Mouse (Mus musculus) ES-E14 (cell line): ENCODE measurements at regions not wholly inside any gene's neighbourhood (a gene's known extent, or its start where the extent isn't known, plus 50 kb on each side); places are given as distances from the start of the nearest gene placed in this dataset.

ENCODE experiments used
- DNase-seq: peaks from one replicate; pipeline ENCODE4 v3.0.0-alpha.2; 2013; ENCODE audit warnings: low read depth, low spot score
- H3K27ac ChIP-seq: 2 replicates; pipeline ENCODE4 v1.5.1; 2012; ENCODE audit warnings: low read depth, mild to moderate bottlenecking, low read length, moderate library complexity, mixed read lengths; ENCODE audit not compliant: poor library complexity, insufficient read depth, severe bottlenecking
- H3K36me3 ChIP-seq: 2 replicates; pipeline ENCODE4 v1.6.1; 2012; ENCODE audit warnings: mild to moderate bottlenecking, low read length, moderate library complexity, mixed read lengths; ENCODE audit not compliant: control insufficient read depth, poor library complexity, insufficient read depth, severe bottlenecking
- H3K4me1 ChIP-seq, 2 experiments: fragments of 150-350 bp in 1 of 2; sonication (generic) in 1 of 2; 2 replicates each; pipeline ENCODE4 v1.6.1; 2012; ENCODE audit warnings: low read length in 2 of 2, mild to moderate bottlenecking in 1 of 2, mixed read lengths in 1 of 2; ENCODE audit not compliant: control insufficient read depth in 2 of 2, insufficient read depth in 2 of 2, poor library complexity in 1 of 2
- H3K4me3 ChIP-seq, 2 experiments: fragments of 150-350 bp in 1 of 2; sonication (generic) in 1 of 2; 2 replicates each; pipeline ENCODE4 v1.5.1; 2012; ENCODE audit warnings: low read length in 2 of 2, low read depth in 1 of 2, mild to moderate bottlenecking in 1 of 2, mixed read lengths in 1 of 2; ENCODE audit not compliant: insufficient read depth in 1 of 2, poor library complexity in 1 of 2, severe bottlenecking in 1 of 2
- H3K9ac ChIP-seq: 2 replicates; pipeline ENCODE4 v1.6.1; 2012; ENCODE audit warnings: low read depth, mild to moderate bottlenecking, low read length, mixed read lengths; ENCODE audit not compliant: poor library complexity, insufficient read depth, severe bottlenecking
- H3K9me3 ChIP-seq: fragments of 150-350 bp; sonication (generic); 2 replicates; pipeline ENCODE4 v1.6.1; 2012; ENCODE audit warnings: low read depth, mild to moderate bottlenecking, low read length; ENCODE audit not compliant: control insufficient read depth, insufficient read depth
- CHD2 ChIP-seq: IDR thresholded peaks from 2 replicates; pipeline ENCODE4 v1.6.1; 2014; ENCODE audit warnings: mild to moderate bottlenecking, low read depth, low read length, inconsistent platforms
- HCFC1 ChIP-seq: IDR thresholded peaks from 2 replicates; pipeline ENCODE4 v1.6.1; 2012; ENCODE audit warnings: low read length, inconsistent platforms, borderline replicate concordance; ENCODE audit not compliant: insufficient read depth
- MAFK ChIP-seq: IDR thresholded peaks from 2 replicates; pipeline ENCODE4 v1.6.1; 2014; ENCODE audit warnings: mild to moderate bottlenecking, low read depth, low read length, inconsistent platforms; ENCODE audit not compliant: insufficient read depth
- ZC3H11A ChIP-seq: IDR thresholded peaks from 2 replicates; pipeline ENCODE4 v1.6.1; 2012; ENCODE audit warnings: low read depth, mild to moderate bottlenecking, inconsistent platforms, low read length, borderline replicate concordance
- ZNF384 ChIP-seq: IDR thresholded peaks from 2 replicates; pipeline ENCODE4 v1.6.1; 2012; ENCODE audit warnings: low read depth, low read length, inconsistent platforms
- in situ Hi-C, 2 experiments: fragments of 600-800 bp; cut with MboI; formaldehyde crosslinking; loops; one replicate each; pipeline ENCODE4 v1.15.1; 2025; ENCODE audit warnings: low sequenced_read_pairs in 2 of 2, inconsistent platforms in 1 of 2; ENCODE audit not compliant: unreplicated experiment in 2 of 2

DNA sequence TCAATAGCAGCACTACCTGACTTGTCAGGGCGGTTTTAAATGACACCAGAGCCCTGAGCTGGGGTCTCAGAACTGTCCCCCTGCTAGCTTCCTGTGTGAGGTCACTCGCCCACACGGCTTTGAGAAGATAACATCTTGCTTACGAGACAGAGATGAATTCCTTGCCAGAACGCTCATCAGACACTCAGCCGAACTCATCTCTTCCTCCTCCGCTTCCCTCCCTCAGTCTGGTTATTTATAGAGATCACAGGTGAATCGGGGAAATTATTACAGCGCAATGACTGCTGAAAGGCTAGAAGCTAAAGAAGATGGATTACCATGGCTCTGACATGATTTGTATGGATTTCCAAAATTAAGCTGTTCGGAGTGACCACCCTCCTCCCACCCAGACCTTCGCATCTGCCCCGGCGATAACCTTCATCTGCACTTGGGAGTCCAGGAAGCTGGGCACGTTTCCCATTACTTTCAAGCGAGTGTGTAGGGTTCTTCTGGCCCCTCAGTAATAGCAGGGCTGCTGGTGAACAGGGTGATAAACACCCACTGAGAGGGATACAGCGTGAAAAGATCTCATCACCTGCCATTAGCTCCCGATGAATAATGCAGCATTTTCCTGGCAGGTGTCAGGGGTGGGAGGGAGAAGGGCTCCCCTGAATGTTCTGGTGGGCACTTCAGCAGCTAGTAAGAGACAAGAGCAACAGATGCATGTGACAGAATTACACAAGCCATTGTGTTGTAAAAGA is 430.4 kb downstream of the Psat1 start:
- Histone ChIP-seq H3K36me3 (no peaks in the 10 kb centered on the region), H3K9me3 (no peaks in the 10 kb centered on the region), H3K9ac (no peak overlapping the region), H3K4me3 (no peak overlapping the region), H3K4me1 (peaks cover 0 to 7% of the 10 kb centered on the region in 2 experiments; a peak in 2 of 4 replicates), H3K27ac (no peak overlapping the region)
- in situ Hi-C loops: no loop called here
- no peak for TF ChIP-seq MAFK
- no peak for TF ChIP-seq HCFC1
- TF ChIP-seq CHD2: no peak
- no peak for TF ChIP-seq ZC3H11A
- no peak for TF ChIP-seq ZNF384
- no peak for DNase-seq

DNA sequence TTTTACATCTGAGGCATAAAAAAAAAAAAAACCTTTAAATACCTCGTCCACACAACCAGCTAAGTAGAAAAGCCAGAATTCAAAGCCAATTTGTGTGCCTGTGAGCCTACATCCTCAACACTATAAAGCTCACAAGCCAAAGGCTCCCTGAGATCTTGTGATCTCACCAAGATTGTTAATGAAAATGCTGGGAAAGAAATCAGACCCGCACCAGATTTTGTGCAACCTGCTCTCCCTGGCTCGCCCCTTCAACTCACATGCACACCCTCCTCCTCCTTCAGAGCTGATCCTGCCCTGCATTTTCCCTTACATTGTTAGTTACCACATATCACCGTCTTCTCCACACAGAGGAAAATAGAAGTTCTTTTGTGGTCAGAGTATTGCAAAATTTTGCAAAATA is 433.9 kb downstream of the Psat1 start:
- no peak for TF ChIP-seq ZC3H11A
- TF ChIP-seq CHD2: no peak
- TF ChIP-seq HCFC1: no peak
- TF ChIP-seq MAFK: no peak
- no peak for TF ChIP-seq ZNF384
- Histone ChIP-seq H3K36me3 (no peaks in the 10 kb centered on the region), H3K4me3 (no peak overlapping the region), H3K4me1 (peaks cover 0 to 7% of the 10 kb centered on the region in 2 experiments; a peak in 2 of 4 replicates), H3K9ac (no peak overlapping the region), H3K9me3 (no peaks in the 10 kb centered on the region), H3K27ac (no peak overlapping the region)
- DNase-seq: no peak
- in situ Hi-C loops: no loop called here

DNA sequence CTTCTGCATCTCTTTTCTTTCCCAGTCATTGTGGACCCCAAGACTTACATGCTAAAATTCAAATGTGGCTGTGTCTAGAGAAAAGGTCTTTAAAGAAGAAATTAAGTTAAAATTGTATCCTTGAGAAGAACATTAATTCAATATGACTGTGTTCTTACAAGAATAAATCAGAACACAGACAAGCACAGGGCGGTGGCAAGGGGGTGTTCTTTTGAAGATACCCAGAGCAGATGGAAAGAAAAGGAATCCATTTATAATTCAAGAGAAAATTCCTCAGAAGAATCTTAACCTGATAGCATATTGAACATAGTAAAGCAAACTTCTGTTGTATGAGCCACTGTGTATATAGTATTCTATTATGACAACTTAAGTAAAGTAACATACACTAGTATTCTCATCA is 436.7 kb downstream of the Psat1 start:
- in situ Hi-C loops: no loop called here
- no peak overlapping the region for H3K27ac ChIP-seq
- no peaks in the 10 kb centered on the region for H3K9me3 ChIP-seq
- no peak overlapping the region for H3K9ac ChIP-seq
- H3K36me3 ChIP-seq: no peaks in the 10 kb centered on the region
- TF ChIP-seq HCFC1 (no peak), ZC3H11A (no peak), ZNF384 (no peak), CHD2 (no peak), MAFK (no peak)
- H3K4me3 ChIP-seq: no peak overlapping the region
- DNase-seq: no peak
- no peaks in the 10 kb centered on the region for H3K4me1 ChIP-seq

DNA sequence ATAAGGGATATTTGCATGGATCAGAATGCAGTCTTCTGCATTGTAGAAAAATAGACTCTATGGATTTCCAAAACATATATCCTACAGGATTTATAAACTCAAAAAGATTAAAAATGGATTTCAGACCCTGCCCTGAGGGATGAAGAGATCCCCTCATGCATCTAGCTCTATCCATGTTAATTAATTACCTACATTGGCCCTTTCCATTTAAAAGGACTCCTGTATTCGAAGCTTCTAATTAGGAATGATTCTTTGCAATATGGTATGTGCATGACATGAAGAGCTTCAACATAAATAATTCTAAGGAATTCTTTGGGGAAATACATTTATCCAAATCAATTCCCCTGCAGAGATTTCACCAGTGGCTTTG is 444.2 kb downstream of the Psat1 start:
- Histone ChIP-seq H3K9me3 (no peaks in the 10 kb centered on the region), H3K9ac (no peak overlapping the region), H3K4me3 (no peak overlapping the region), H3K27ac (no peak overlapping the region), H3K36me3 (no peaks in the 10 kb centered on the region), H3K4me1 (no peaks in the 10 kb centered on the region)
- TF ChIP-seq CHD2: no peak
- no peak for TF ChIP-seq MAFK
- no peak for TF ChIP-seq ZC3H11A
- TF ChIP-seq HCFC1: no peak
- no peak for TF ChIP-seq ZNF384
- DNase-seq: no peak
- in situ Hi-C loops: no loop called here
